Mouse (Mus musculus) embryonic facial prominence, embryonic 14.5 days (tissue): Measurements from ENCODE around the gene Rbfox3. TPM values are rescaled to one million over a fixed set of nuclear protein-coding genes. Genes with fewer than 3 reads are reported as not detected.

Experiments used
- ATAC-seq: fragments of 200-750 bp; cut with Nextera tagmentation; 2 replicates; pipeline ENCODE4 v1.8.0; 2017; ENCODE audit warnings: low read depth, moderate number of reproducible peaks, moderate TSS enrichment
- DNase-seq: peaks from one replicate; pipeline ENCODE4 v3.0.0-alpha.2; 2015; ENCODE audit warnings: low spot score
- H3K27ac ChIP-seq: fragments of 300-500 bp; sonication (generic); replicated peaks from 2 replicates; pipeline ENCODE4 v1.5.1; 2014; ENCODE audit warnings: low read depth, mild to moderate bottlenecking, low read length, moderate library complexity
- H3K27me3 ChIP-seq: fragments of 300-500 bp; sonication (generic); replicated peaks from 2 replicates; pipeline ENCODE4 v1.6.1; 2014; ENCODE audit warnings: low read length; ENCODE audit not compliant: control insufficient read depth, insufficient read depth
- H3K36me3 ChIP-seq: fragments of 300-500 bp; sonication (generic); 2 replicates; pipeline ENCODE4 v1.6.1; 2014; ENCODE audit warnings: low read length, mixed read lengths; ENCODE audit not compliant: control insufficient read depth, insufficient read depth
- H3K4me1 ChIP-seq: fragments of 300-500 bp; sonication (generic); 2 replicates; pipeline ENCODE4 v1.6.1; 2014; ENCODE audit warnings: antibody characterized with exemption, low read length; ENCODE audit not compliant: control insufficient read depth, insufficient read depth
- H3K4me2 ChIP-seq: fragments of 300-500 bp; sonication (generic); 2 replicates; pipeline ENCODE4 v1.6.1; 2014; ENCODE audit warnings: low read depth, mild to moderate bottlenecking, low read length, moderate library complexity, mixed read lengths
- H3K4me3 ChIP-seq: fragments of 300-500 bp; sonication (generic); 2 replicates; pipeline ENCODE4 v1.5.1; 2014; ENCODE audit warnings: low read depth, mild to moderate bottlenecking, low read length
- H3K9ac ChIP-seq: fragments of 300-500 bp; sonication (generic); 2 replicates; pipeline ENCODE4 v1.6.1; 2014; ENCODE audit warnings: low read depth, mild to moderate bottlenecking, low read length, moderate library complexity, mixed read lengths
- H3K9me3 ChIP-seq: fragments of 300-500 bp; sonication (generic); 2 replicates; pipeline ENCODE4 v1.6.1; 2016; ENCODE audit warnings: low read length; ENCODE audit not compliant: control insufficient read depth
- WGBS: fragments of 180-500 bp; shearing (Covaris S2); extraction: QIAGEN DNeasy Blood & Tissue Kit; methylation state at CpG from one replicate; pipeline ENCODE4 v1.1.7; 2014; 5-methylcytosine and 5-hydroxymethylcytosine counted together
- polyA plus RNA-seq: library from polyadenylated mRNA; unstranded; fragments of >200 nt; fragmentation: Nextera tagmentation; extraction: Ambion mirVana; gene quantifications from 2 replicates; pipeline ENCODE4 v1.2.1, GENCODE M21; 2014

The Rbfox3 gene
- polyA plus RNA-seq, 1 experiment from 2014 or later: 3.4 TPM

GRCm38 (mm10) chr11:118600168-118600567 is 311.2 kb downstream of the Rbfox3 start:
- no peak overlapping the region for H3K27ac ChIP-seq
- no peak for DNase-seq
- no peak overlapping the region for H3K9ac ChIP-seq
- no peak for ATAC-seq
- no peak overlapping the region for H3K4me2 ChIP-seq
- no peaks in the 10 kb centered on the region for H3K36me3 ChIP-seq
- H3K4me3 ChIP-seq: no peak overlapping the region
- WGBS: 10% methylated on average over 7 of the region's 9 CpGs
- H3K9me3 ChIP-seq: no peaks in the 10 kb centered on the region
- no peaks in the 10 kb centered on the region for H3K27me3 ChIP-seq
- H3K4me1 ChIP-seq: no peaks in the 10 kb centered on the region

- no peak overlapping the region for H3K4me2 ChIP-seq
- no peak overlapping the region for H3K27ac ChIP-seq
- no peaks in the 10 kb centered on the region for H3K36me3 ChIP-seq
- no peaks in the 10 kb centered on the region for H3K9me3 ChIP-seq
- 65% methylated on average over 5 of the region's 5 CpGs for WGBS
- no peak overlapping the region for H3K9ac ChIP-seq
- DNase-seq (no peak), ATAC-seq (no peak)
- H3K4me3 ChIP-seq: no peak overlapping the region
- no peaks in the 10 kb centered on the region for H3K4me1 ChIP-seq
- H3K27me3 ChIP-seq: no peaks in the 10 kb centered on the region
These were observed 312.7 kb downstream of the Rbfox3 start for GRCm38 (mm10) chr11:118598726-118599125.

GRCm38 (mm10) chr11:118584826-118585225 is 326.6 kb downstream of the Rbfox3 start:
- no peaks in the 10 kb centered on the region for H3K27me3 ChIP-seq
- H3K4me1 ChIP-seq: no peaks in the 10 kb centered on the region
- ATAC-seq (no peak), DNase-seq (peak; percentile 95)
- H3K9ac ChIP-seq: no peak overlapping the region
- no peaks in the 10 kb centered on the region for H3K9me3 ChIP-seq
- H3K4me2 ChIP-seq: no peak overlapping the region
- H3K36me3 ChIP-seq: no peaks in the 10 kb centered on the region
- H3K4me3 ChIP-seq: no peak overlapping the region
- 8% methylated on average over 10 of the region's 15 CpGs for WGBS
- H3K27ac ChIP-seq: no peak overlapping the region

GRCm38 (mm10) chr11:118583989-118584388 is 327.4 kb downstream of the Rbfox3 start:
- 95% methylated on average over 1 of the region's 1 CpGs for WGBS
- H3K36me3 ChIP-seq: no peaks in the 10 kb centered on the region
- no peak overlapping the region for H3K4me2 ChIP-seq
- H3K9ac ChIP-seq: no peak overlapping the region
- no peak for ATAC-seq
- H3K4me3 ChIP-seq: no peak overlapping the region
- H3K27ac ChIP-seq: no peak overlapping the region
- DNase-seq: no peak
- no peaks in the 10 kb centered on the region for H3K27me3 ChIP-seq
- H3K4me1 ChIP-seq: no peaks in the 10 kb centered on the region
- no peaks in the 10 kb centered on the region for H3K9me3 ChIP-seq

- H3K27me3 ChIP-seq: no peaks in the 10 kb centered on the region
- H3K27ac ChIP-seq: no peak overlapping the region
- no peaks in the 10 kb centered on the region for H3K4me1 ChIP-seq
- no peak overlapping the region for H3K4me3 ChIP-seq
- no peak for ATAC-seq
- DNase-seq: no peak
- no peak overlapping the region for H3K4me2 ChIP-seq
- no peak overlapping the region for H3K9ac ChIP-seq
- H3K9me3 ChIP-seq: no peaks in the 10 kb centered on the region
- WGBS: 81% methylated on average over 8 of the region's 8 CpGs
- H3K36me3 ChIP-seq: no peaks in the 10 kb centered on the region
These were observed 327.8 kb downstream of the Rbfox3 start for GRCm38 (mm10) chr11:118583573-118583972.

- no peak overlapping the region for H3K9ac ChIP-seq
- H3K9me3 ChIP-seq: no peaks in the 10 kb centered on the region
- no peak overlapping the region for H3K4me2 ChIP-seq
- no peak overlapping the region for H3K27ac ChIP-seq
- ATAC-seq: no peak
- no peaks in the 10 kb centered on the region for H3K4me1 ChIP-seq
- no peak overlapping the region for H3K4me3 ChIP-seq
- H3K27me3 ChIP-seq: peaks cover 7% of the 10 kb centered on the region; the same call in 1 of the 2 replicates
- no peaks in the 10 kb centered on the region for H3K36me3 ChIP-seq
- no peak for DNase-seq
- 41% methylated on average over 4 of the region's 4 CpGs for WGBS
These were observed 330.4 kb downstream of the Rbfox3 start for GRCm38 (mm10) chr11:118581019-118581418.

GRCm38 (mm10) chr11:118579622-118580021 is 331.8 kb downstream of the Rbfox3 start:
- no peak overlapping the region for H3K4me2 ChIP-seq
- no peaks in the 10 kb centered on the region for H3K9me3 ChIP-seq
- H3K36me3 ChIP-seq: no peaks in the 10 kb centered on the region
- H3K4me1 ChIP-seq: no peaks in the 10 kb centered on the region
- WGBS: 87% methylated on average over 8 of the region's 8 CpGs
- no peak overlapping the region for H3K9ac ChIP-seq
- no peak overlapping the region for H3K27ac ChIP-seq
- no peak for DNase-seq
- H3K4me3 ChIP-seq: no peak overlapping the region
- no peak for ATAC-seq
- peaks cover 9% of the 10 kb centered on the region; the same call in 1 of the 2 replicates for H3K27me3 ChIP-seq

- H3K4me2 ChIP-seq: no peak overlapping the region
- no peaks in the 10 kb centered on the region for H3K9me3 ChIP-seq
- no peak overlapping the region for H3K9ac ChIP-seq
- no peaks in the 10 kb centered on the region for H3K4me1 ChIP-seq
- no peaks in the 10 kb centered on the region for H3K36me3 ChIP-seq
- 62% methylated on average over 15 of the region's 15 CpGs for WGBS
- H3K27me3 ChIP-seq: peaks cover 24% of the 10 kb centered on the region
- ATAC-seq (no peak), DNase-seq (no peak)
- H3K4me3 ChIP-seq: no peak overlapping the region
- H3K27ac ChIP-seq: no peak overlapping the region
These were observed 334.1 kb downstream of the Rbfox3 start for GRCm38 (mm10) chr11:118577271-118577670.

GRCm38 (mm10) chr11:118576611-118577010 is 334.8 kb downstream of the Rbfox3 start:
- Histone ChIP-seq H3K4me3 (no peak overlapping the region), H3K4me2 (no peak overlapping the region), H3K4me1 (no peaks in the 10 kb centered on the region), H3K27ac (no peak overlapping the region), H3K9me3 (no peaks in the 10 kb centered on the region), H3K36me3 (no peaks in the 10 kb centered on the region), H3K9ac (no peak overlapping the region), H3K27me3 (peaks cover 31% of the 10 kb centered on the region)
- WGBS: 52% methylated on average over 8 of the region's 8 CpGs
- ATAC-seq (no peak), DNase-seq (no peak)
